9 mouse cellular contexts compared by ENCODE assay signal in the genomic region with DNA sequence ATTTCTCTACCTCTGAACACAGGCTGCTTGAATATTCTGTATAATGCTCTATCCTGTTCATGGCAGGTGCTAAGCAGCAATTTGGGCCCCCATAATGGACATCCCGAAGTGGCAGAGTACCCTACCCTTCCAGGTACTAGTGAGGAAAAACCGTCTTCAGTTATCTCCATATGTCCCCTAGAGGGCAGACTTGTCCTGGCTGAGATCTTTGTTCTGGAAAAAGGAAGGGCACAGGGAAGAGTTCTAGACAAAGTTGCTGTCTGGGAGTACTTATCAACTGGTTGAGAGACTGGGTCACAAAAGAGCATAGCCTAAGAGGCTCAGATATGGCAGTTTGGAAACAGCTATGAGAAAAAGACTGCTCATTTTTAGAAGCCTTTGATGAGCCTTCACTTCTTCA.
DNase-seq lines count a peak whose midpoint lies in the region; ATAC-seq and TF ChIP-seq lines count a peak whose summit lies in the region.
"Had no signal": no experiment of that assay in that cellular context is flagged by ENCODE, and none has a peak within 500 bp of the region (broad histone marks: within the 10 kb centered on the region; RNA-seq: fewer than 3 reads in every experiment).

No protein-coding gene starts in this region.

- no peaks in the 10 kb centered on the region for H3K36me3 ChIP-seq in intestine, postnatal 0 days (ENCODE audit: control insufficient read depth, insufficient read depth)
- no peaks in the 10 kb centered on the region for H3K36me3 ChIP-seq in intestine, embryonic 15.5 days
- no peaks in the 10 kb centered on the region for H3K36me3 ChIP-seq in E14TG2a.4 (ENCODE audit: insufficient read depth, low read length)
- H3K36me3 ChIP-seq in hindbrain, embryonic 14.5 days (replicated peaks; ENCODE audit: control insufficient read depth, insufficient read depth), result no peaks in the 10 kb centered on the region
- H3K36me3 ChIP-seq in midbrain, embryonic 11.5 days (ENCODE audit: control insufficient read depth, insufficient read depth, low read length), result no peaks in the 10 kb centered on the region
- H3K36me3 ChIP-seq: neural tube, embryonic 13.5 days had no signal

- no peaks in the 10 kb centered on the region for H3K9me3 ChIP-seq in intestine, postnatal 0 days (ENCODE audit: control insufficient read depth)
- H3K9me3 ChIP-seq in intestine, embryonic 15.5 days, result no peaks in the 10 kb centered on the region
- no peaks in the 10 kb centered on the region for H3K9me3 ChIP-seq in E14TG2a.4 (ENCODE audit: low read length)
- no peaks in the 10 kb centered on the region for H3K9me3 ChIP-seq in hindbrain, embryonic 14.5 days (ENCODE audit: control insufficient read depth, low read length)
- H3K9me3 ChIP-seq in midbrain, embryonic 11.5 days (ENCODE audit: control insufficient read depth, low read length), result no peaks in the 10 kb centered on the region
- H3K9me3 ChIP-seq: neural tube, embryonic 13.5 days had no signal

- peak; percentile 84 for TF ChIP-seq CTCF in intestine, postnatal 0 days (IDR thresholded peaks at IDR 0.05; ENCODE audit: low read depth)
- TF ChIP-seq CTCF in E14TG2a.4 (conservative IDR thresholded peaks at IDR 0.05; ENCODE audit: low read length), result peak; percentile 62

- peak; percentile 15 to 39 for DNase-seq in adrenal gland, postnatal 36 days
- DNase-seq in hindbrain, embryonic 14.5 days (ENCODE audit: low spot score), result peak; percentile 73
- peak; percentile 87 for DNase-seq in midbrain, embryonic 11.5 days (ENCODE audit: low spot score, missing footprints)
- DNase-seq in MN1 (ENCODE audit: low spot score), result no peak
- DNase-seq in thymus, postnatal 4 days, result no peak

- no peak overlapping the region for H3K4me2 ChIP-seq in intestine, postnatal 0 days (replicated peaks; ENCODE audit: low read depth)
- H3K4me2 ChIP-seq in intestine, embryonic 15.5 days (replicated peaks), result no peak overlapping the region
- H3K4me2 ChIP-seq in hindbrain, embryonic 14.5 days (replicated peaks), result no peak overlapping the region
- H3K4me2 ChIP-seq in midbrain, embryonic 11.5 days, result no peak overlapping the region
- H3K4me2 ChIP-seq: neural tube, embryonic 13.5 days had no signal

- no peak overlapping the region for H3K9ac ChIP-seq in intestine, postnatal 0 days (ENCODE audit: low read depth, low read length)
- H3K9ac ChIP-seq in intestine, embryonic 15.5 days, result no peak overlapping the region
- no peak overlapping the region for H3K9ac ChIP-seq in hindbrain, embryonic 14.5 days
- no peak overlapping the region for H3K9ac ChIP-seq in midbrain, embryonic 11.5 days (ENCODE audit: low read length)
- H3K9ac ChIP-seq: neural tube, embryonic 13.5 days had no signal

- 13% methylated on average over 2 of the region's 2 CpGs for WGBS in intestine, postnatal 0 days
- 30% methylated on average over 2 of the region's 2 CpGs for WGBS in intestine, embryonic 15.5 days
- 36% methylated on average over 2 of the region's 2 CpGs for WGBS in hindbrain, embryonic 14.5 days
- WGBS in midbrain, embryonic 11.5 days, result 27% methylated on average over 2 of the region's 2 CpGs

- H3K4me3 ChIP-seq in intestine, postnatal 0 days (ENCODE audit: low read depth, low read length), result no peak overlapping the region
- H3K4me3 ChIP-seq in intestine, embryonic 15.5 days (replicated peaks), result no peak overlapping the region
- H3K4me3 ChIP-seq in E14TG2a.4 (replicated peaks; ENCODE audit: low read length), result no peak overlapping the region
- no peak overlapping the region for H3K4me3 ChIP-seq in hindbrain, embryonic 14.5 days (replicated peaks; ENCODE audit: low read length)
- no peak overlapping the region for H3K4me3 ChIP-seq in midbrain, embryonic 11.5 days (ENCODE audit: low read depth, low read length)
- H3K4me3 ChIP-seq: neural tube, embryonic 13.5 days had no signal

- H3K27me3 ChIP-seq in intestine, postnatal 0 days (replicated peaks; ENCODE audit: control insufficient read depth, insufficient read depth, low read length), result no peaks in the 10 kb centered on the region
- H3K27me3 ChIP-seq in intestine, embryonic 15.5 days (replicated peaks), result no peaks in the 10 kb centered on the region
- H3K27me3 ChIP-seq in E14TG2a.4 (ENCODE audit: insufficient read depth, low read length), result no peaks in the 10 kb centered on the region
- H3K27me3 ChIP-seq in hindbrain, embryonic 14.5 days (ENCODE audit: control insufficient read depth, insufficient read depth, low read length), result no peaks in the 10 kb centered on the region
- H3K27me3 ChIP-seq in midbrain, embryonic 11.5 days (ENCODE audit: control insufficient read depth, insufficient read depth, low read length), result no peaks in the 10 kb centered on the region; the same call in 1 of the 2 replicates
- H3K27me3 ChIP-seq: neural tube, embryonic 13.5 days had no signal

- ATAC-seq in intestine, postnatal 0 days, result no peak
- ATAC-seq in intestine, embryonic 15.5 days, result no peak
- ATAC-seq in hindbrain, embryonic 14.5 days (ENCODE audit: low FRiP score), result no peak
- ATAC-seq in midbrain, embryonic 11.5 days (ENCODE audit: low FRiP score), result no peak

- no peaks in the 10 kb centered on the region for H3K4me1 ChIP-seq in intestine, postnatal 0 days (replicated peaks; ENCODE audit: control insufficient read depth, insufficient read depth, low read length)
- no peaks in the 10 kb centered on the region for H3K4me1 ChIP-seq in intestine, embryonic 15.5 days (replicated peaks)
- H3K4me1 ChIP-seq in E14TG2a.4 (replicated peaks; ENCODE audit: low read depth, low read length), result no peaks in the 10 kb centered on the region
- H3K4me1 ChIP-seq in hindbrain, embryonic 14.5 days (replicated peaks; ENCODE audit: control insufficient read depth, insufficient read depth, low read length), result no peaks in the 10 kb centered on the region
- H3K4me1 ChIP-seq in midbrain, embryonic 11.5 days (ENCODE audit: control insufficient read depth, insufficient read depth, low read length), result no peaks in the 10 kb centered on the region

- H3K27ac ChIP-seq in intestine, postnatal 0 days (ENCODE audit: low read depth, low read length), result no peak overlapping the region
- no peak overlapping the region for H3K27ac ChIP-seq in intestine, embryonic 15.5 days
- no peak overlapping the region for H3K27ac ChIP-seq in hindbrain, embryonic 14.5 days
- H3K27ac ChIP-seq in midbrain, embryonic 11.5 days (ENCODE audit: low read depth, low read length), result no peak overlapping the region
- H3K27ac ChIP-seq: neural tube, embryonic 13.5 days had no signal

Comparison
In these comparisons a context has a peak if more than half of its experiments do, and no peak if none do; other contexts are left out.
1. DNase-seq: peak in adrenal gland, postnatal 36 days (2 of 2), hindbrain, embryonic 14.5 days (single experiment) and midbrain, embryonic 11.5 days (single experiment); none in MN1 (single experiment) and thymus, postnatal 4 days (single experiment).